12 mouse cellular contexts compared by ENCODE assay signal in the genomic region with DNA sequence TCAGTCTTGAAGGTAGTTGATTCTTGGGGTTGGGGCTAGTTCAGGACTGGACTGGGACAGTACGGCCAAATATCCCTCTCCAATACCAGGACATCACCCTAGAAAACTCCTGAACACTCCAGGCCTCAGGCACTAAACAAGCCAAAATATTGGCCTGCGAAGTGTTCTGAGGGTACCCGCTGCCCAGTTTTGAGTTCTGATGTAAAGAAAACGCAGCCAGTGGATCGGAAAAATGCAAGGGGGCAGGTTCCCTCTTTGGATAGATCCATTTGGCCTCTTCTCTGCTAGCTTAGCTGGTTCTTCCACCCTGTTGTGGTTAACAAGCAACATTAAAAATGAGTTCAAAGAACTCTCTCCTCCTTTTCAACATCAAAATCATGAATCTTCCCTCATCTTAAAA.
DNase-seq lines count a peak whose midpoint lies in the region; ATAC-seq and TF ChIP-seq lines count a peak whose summit lies in the region.
"Had no signal": no experiment of that assay in that cellular context is flagged by ENCODE, and none has a peak within 500 bp of the region (broad histone marks: within the 10 kb centered on the region; RNA-seq: fewer than 3 reads in every experiment).

No protein-coding gene starts in this region.

- peak; percentile 22 for DNase-seq in embryonic facial prominence, embryonic 11.5 days (ENCODE audit: low spot score)
- DNase-seq in forebrain, embryonic 14.5 days (ENCODE audit: low spot score), result no peak
- DNase-seq in hindbrain, postnatal 0 days (ENCODE audit: low spot score), result no peak
- no peak for DNase-seq in midbrain, postnatal 0 days (ENCODE audit: low spot score)
- DNase-seq: cerebellum, adult 9-10 months; kidney, postnatal 36 days; liver, embryonic 13.5 days; lung, postnatal 14 days had no signal

- WGBS in embryonic facial prominence, embryonic 11.5 days, result 14% methylated on average over 5 of the region's 5 CpGs
- 2% methylated on average over 5 of the region's 5 CpGs for WGBS in forebrain, embryonic 14.5 days
- WGBS in hindbrain, postnatal 0 days, result 34% methylated on average over 5 of the region's 5 CpGs
- 7% methylated on average over 5 of the region's 5 CpGs for WGBS in midbrain, postnatal 0 days
- WGBS in kidney, embryonic 15.5 days, result 26% methylated on average over 5 of the region's 5 CpGs

- ATAC-seq in embryonic facial prominence, embryonic 11.5 days (replicated peaks; ENCODE audit: insufficient number of reproducible peaks, low FRiP score, low TSS enrichment, low read depth), result no peak
- no peak for ATAC-seq in forebrain, embryonic 14.5 days
- ATAC-seq in hindbrain, postnatal 0 days, result no peak
- no peak for ATAC-seq in midbrain, postnatal 0 days (ENCODE audit: low FRiP score)
- ATAC-seq in frontal cortex, adult (ENCODE audit: low TSS enrichment), result no peak
- ATAC-seq in kidney, embryonic 15.5 days (replicated peaks; ENCODE audit: low FRiP score), result no peak
- ATAC-seq in erythroid progenitor cell, adult 5-6 weeks (replicated peaks; ENCODE audit: low FRiP score, poor library complexity, severe bottlenecking), result no peak

- H3K9ac ChIP-seq in embryonic facial prominence, embryonic 11.5 days (replicated peaks; ENCODE audit: low read length), result peak overlapping the region; percentile 70
- H3K9ac ChIP-seq in forebrain, embryonic 14.5 days (ENCODE audit: low read length), result peak overlapping the region; percentile 84
- peak overlapping the region; percentile 66; the same call in 1 of the 2 replicates for H3K9ac ChIP-seq in hindbrain, postnatal 0 days (replicated peaks; ENCODE audit: low read length)
- H3K9ac ChIP-seq in midbrain, postnatal 0 days (replicated peaks; ENCODE audit: low read length, poor library complexity, severe bottlenecking), result peak overlapping the region; percentile 92
- no peak overlapping the region for H3K9ac ChIP-seq in kidney, embryonic 15.5 days
- H3K9ac ChIP-seq: embryonic facial prominence, embryonic 13.5 days; liver, embryonic 13.5 days had no signal

- H3K4me1 ChIP-seq in embryonic facial prominence, embryonic 11.5 days (ENCODE audit: control insufficient read depth, insufficient read depth, low read length), result peaks cover 13% of the 10 kb centered on the region
- peaks cover 47% of the 10 kb centered on the region for H3K4me1 ChIP-seq in forebrain, embryonic 14.5 days (ENCODE audit: control insufficient read depth, insufficient read depth, low read length)
- H3K4me1 ChIP-seq in hindbrain, postnatal 0 days (ENCODE audit: insufficient read depth, low read length), result peaks cover 10% of the 10 kb centered on the region; the same call in 1 of the 2 replicates
- H3K4me1 ChIP-seq in midbrain, postnatal 0 days (ENCODE audit: insufficient read depth, low read length), result peaks cover 26% of the 10 kb centered on the region
- H3K4me1 ChIP-seq in kidney, embryonic 15.5 days, result peaks cover 34% of the 10 kb centered on the region
- H3K4me1 ChIP-seq: liver, embryonic 13.5 days had no signal

- no peaks in the 10 kb centered on the region for H3K36me3 ChIP-seq in embryonic facial prominence, embryonic 11.5 days (replicated peaks; ENCODE audit: control insufficient read depth, insufficient read depth, low read depth, low read length)
- H3K36me3 ChIP-seq in forebrain, embryonic 14.5 days (ENCODE audit: control insufficient read depth, insufficient read depth, low read length), result no peaks in the 10 kb centered on the region
- H3K36me3 ChIP-seq in hindbrain, postnatal 0 days (ENCODE audit: insufficient read depth, low read length), result no peaks in the 10 kb centered on the region
- no peaks in the 10 kb centered on the region for H3K36me3 ChIP-seq in midbrain, postnatal 0 days (ENCODE audit: insufficient read depth, low read length)
- H3K36me3 ChIP-seq in kidney, embryonic 15.5 days, result no peaks in the 10 kb centered on the region
- H3K36me3 ChIP-seq: embryonic facial prominence, embryonic 13.5 days; liver, embryonic 13.5 days had no signal

- no peak for TF ChIP-seq CTCF in hindbrain, postnatal 0 days (IDR thresholded peaks at IDR 0.05; ENCODE audit: low read depth)
- no peak for TF ChIP-seq CTCF in midbrain, postnatal 0 days (IDR thresholded peaks at IDR 0.05)

- H3K27me3 ChIP-seq in embryonic facial prominence, embryonic 11.5 days (ENCODE audit: control insufficient read depth, insufficient read depth, low read length), result peaks cover 72% of the 10 kb centered on the region
- H3K27me3 ChIP-seq in forebrain, embryonic 14.5 days (replicated peaks; ENCODE audit: control insufficient read depth, insufficient read depth, low read length), result peaks cover 63% of the 10 kb centered on the region
- H3K27me3 ChIP-seq in hindbrain, postnatal 0 days (ENCODE audit: insufficient read depth, low read length), result peaks cover 19% of the 10 kb centered on the region; the same call in 1 of the 2 replicates
- H3K27me3 ChIP-seq in midbrain, postnatal 0 days (ENCODE audit: insufficient read depth, low read length), result no peaks in the 10 kb centered on the region
- H3K27me3 ChIP-seq in kidney, embryonic 15.5 days, result peaks cover 97% of the 10 kb centered on the region

- H3K4me2 ChIP-seq in embryonic facial prominence, embryonic 11.5 days (ENCODE audit: low read depth, low read length), result peak overlapping the region; percentile 32
- H3K4me2 ChIP-seq in forebrain, embryonic 14.5 days (ENCODE audit: low read length), result peak overlapping the region; percentile 59
- H3K4me2 ChIP-seq in hindbrain, postnatal 0 days (ENCODE audit: low read depth, low read length), result peak overlapping the region; percentile 77
- H3K4me2 ChIP-seq in midbrain, postnatal 0 days (ENCODE audit: low read depth, low read length, poor library complexity, severe bottlenecking), result peak overlapping the region; percentile 88
- no peak overlapping the region for H3K4me2 ChIP-seq in kidney, embryonic 15.5 days
- H3K4me2 ChIP-seq: embryonic facial prominence, embryonic 13.5 days; liver, embryonic 13.5 days had no signal

- peak overlapping the region; percentile 62 for H3K4me3 ChIP-seq in embryonic facial prominence, embryonic 11.5 days (ENCODE audit: low read depth, low read length)
- H3K4me3 ChIP-seq in forebrain, embryonic 14.5 days (ENCODE audit: low read depth, low read length), result peak overlapping the region; percentile 58
- peak overlapping the region; percentile 61 for H3K4me3 ChIP-seq in hindbrain, postnatal 0 days (ENCODE audit: low read length)
- H3K4me3 ChIP-seq in midbrain, postnatal 0 days (ENCODE audit: low read depth, low read length), result peak overlapping the region; percentile 74
- no peak overlapping the region for H3K4me3 ChIP-seq in kidney, embryonic 15.5 days (replicated peaks)
- H3K4me3 ChIP-seq: embryonic facial prominence, embryonic 13.5 days; liver, embryonic 13.5 days had no signal

- H3K9me3 ChIP-seq in embryonic facial prominence, embryonic 11.5 days (replicated peaks; ENCODE audit: control insufficient read depth, low read length), result no peaks in the 10 kb centered on the region
- H3K9me3 ChIP-seq in forebrain, embryonic 14.5 days (replicated peaks; ENCODE audit: control insufficient read depth, low read length), result no peaks in the 10 kb centered on the region
- H3K9me3 ChIP-seq in hindbrain, postnatal 0 days (ENCODE audit: low read length), result no peaks in the 10 kb centered on the region
- H3K9me3 ChIP-seq in midbrain, postnatal 0 days (ENCODE audit: low read length), result no peaks in the 10 kb centered on the region
- H3K9me3 ChIP-seq in kidney, embryonic 15.5 days (replicated peaks), result no peaks in the 10 kb centered on the region
- H3K9me3 ChIP-seq: embryonic facial prominence, embryonic 13.5 days; liver, embryonic 13.5 days had no signal

- H3K27ac ChIP-seq in embryonic facial prominence, embryonic 11.5 days (replicated peaks; ENCODE audit: low read depth, low read length), result no peak overlapping the region
- H3K27ac ChIP-seq in forebrain, embryonic 14.5 days (ENCODE audit: low read depth, low read length), result peak overlapping the region; percentile 96
- peak overlapping the region; percentile 75; the same call in 1 of the 2 replicates for H3K27ac ChIP-seq in hindbrain, postnatal 0 days
- H3K27ac ChIP-seq in midbrain, postnatal 0 days (ENCODE audit: low read depth, low read length), result peak overlapping the region; percentile 98
- no peak overlapping the region for H3K27ac ChIP-seq in kidney, embryonic 15.5 days
- H3K27ac ChIP-seq: embryonic facial prominence, embryonic 13.5 days; liver, embryonic 13.5 days had no signal

Comparison
In these comparisons a context has a peak if more than half of its experiments do, and no peak if none do; other contexts are left out.
1. H3K27ac ChIP-seq: peak in forebrain, embryonic 14.5 days (single experiment), hindbrain, postnatal 0 days (single experiment) and midbrain, postnatal 0 days (single experiment); none in embryonic facial prominence, embryonic 11.5 days (single experiment) and kidney, embryonic 15.5 days (single experiment).